Mouse (Mus musculus) bone marrow, adult 2 months (tissue): Measurements from ENCODE around the gene Fbxw11. TPM values are rescaled to one million over a fixed set of nuclear protein-coding genes. Genes with fewer than 3 reads are reported as not detected.

Experiments
- H3K27ac ChIP-seq: fragments of 200-500 bp; 2 replicates; pipeline ENCODE4 v1.5.1; 2012; ENCODE audit warnings: low read depth, mild to moderate bottlenecking, control low read depth, inconsistent platforms, low read length; ENCODE audit not compliant: control insufficient read depth, poor library complexity, insufficient read depth
- H3K4me1 ChIP-seq: fragments of 200-500 bp; 2 replicates; pipeline ENCODE4 v1.6.1; 2011; ENCODE audit warnings: low read length; ENCODE audit not compliant: control insufficient read depth, insufficient read depth
- H3K4me3 ChIP-seq: fragments of 200-500 bp; replicated peaks from 2 replicates; pipeline ENCODE3; 2011; ENCODE audit warnings: mild to moderate bottlenecking, low read depth, low read length, control low read depth; ENCODE audit not compliant: control insufficient read depth
- CTCF ChIP-seq: fragments of 200-500 bp; IDR thresholded peaks from 2 replicates; pipeline ENCODE4 v1.5.1; 2011; ENCODE audit warnings: low read length, control low read depth; ENCODE audit not compliant: control insufficient read depth, insufficient read depth
- POLR2A ChIP-seq: fragments of 200-500 bp; IDR thresholded peaks from 2 replicates; pipeline ENCODE4 v1.6.1; 2011; ENCODE audit warnings: low read depth, mild to moderate bottlenecking, control low read depth, low read length, borderline replicate concordance; ENCODE audit not compliant: control insufficient read depth
- WGBS: fragments of 180-500 bp; shearing (Covaris S2); methylation state at CpG from one replicate; pipeline ENCODE4 v1.1.7; 2018; 5-methylcytosine and 5-hydroxymethylcytosine counted together
- polyA plus RNA-seq: library from polyadenylated mRNA; stranded (reverse); fragments of >200 nt; gene quantifications from 2 replicates; pipeline ENCODE4 v1.2.4, GENCODE M21; 2011; ENCODE audit warnings: low replicate concordance; ENCODE audit not compliant: missing spikeins, insufficient read depth, insufficient read length

Fbxw11 gene
- polyA plus RNA-seq, 1 experiment = 12.8 TPM

DNA sequence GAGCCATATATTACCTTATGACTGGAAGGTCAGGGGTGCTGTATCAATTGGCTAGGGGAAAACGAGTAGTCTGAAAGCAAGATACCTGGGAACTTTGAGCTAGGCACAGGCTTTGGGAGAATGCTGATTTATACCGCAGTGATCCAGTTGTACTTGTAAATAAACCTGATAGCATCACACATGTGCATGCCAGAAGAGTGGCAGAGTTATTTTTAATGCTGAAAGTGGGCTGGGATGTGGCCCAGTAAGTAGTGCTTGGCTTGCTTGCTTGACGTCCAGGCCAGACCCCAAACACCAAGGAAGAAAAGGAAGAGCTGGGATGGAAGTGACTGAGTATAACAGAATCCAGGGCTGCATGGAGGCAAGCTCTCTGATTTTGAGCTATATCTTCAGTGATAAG, 59.0 kb downstream of the Fbxw11 start:
- no peak overlapping the region for H3K4me3 ChIP-seq
- WGBS = 81% methylated on average over 3 of the region's 3 CpGs
- TF ChIP-seq POLR2A (no peak), CTCF (no peak)

DNA sequence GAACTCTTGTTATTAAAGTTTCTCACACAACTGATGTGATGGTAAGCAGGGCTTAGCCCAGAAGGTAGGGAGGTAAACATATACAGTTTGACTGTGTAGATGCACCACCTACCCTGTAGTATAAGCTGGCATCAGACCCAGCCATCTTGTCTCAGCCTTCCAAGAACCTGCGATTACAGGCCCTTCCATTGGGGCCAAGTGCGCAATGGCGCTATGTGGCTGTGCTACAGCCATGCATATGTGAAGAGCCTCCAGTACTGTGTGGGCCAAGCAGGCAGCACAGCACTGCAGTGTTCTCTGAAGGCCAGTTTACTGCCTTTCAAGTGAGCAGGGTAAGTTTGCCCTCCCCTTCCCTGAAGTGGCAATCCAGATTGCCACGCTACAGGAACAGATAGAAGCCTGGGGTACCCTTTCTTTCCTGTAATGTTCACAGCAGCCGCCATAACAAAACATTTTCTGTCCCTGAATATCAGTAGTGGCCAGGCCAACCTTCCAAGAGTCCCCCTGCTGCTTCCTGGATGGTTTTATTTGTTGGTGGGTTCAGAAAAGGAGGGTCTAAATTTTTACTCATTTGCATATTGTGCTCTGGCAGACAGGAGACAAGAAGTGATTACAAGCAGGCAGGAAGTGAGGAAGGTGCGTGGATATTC, 61.8 kb downstream of the Fbxw11 start:
- no peaks in the 10 kb centered on the region; the same call in 1 of the 2 replicates for H3K4me1 ChIP-seq
- 82% methylated on average over 6 of the region's 6 CpGs for WGBS
- TF ChIP-seq CTCF (no peak), POLR2A (no peak)
- no peak overlapping the region for H3K27ac ChIP-seq
- H3K4me3 ChIP-seq = no peak overlapping the region

More for the DNA sequence above, 59.0 kb downstream of the Fbxw11 start:
- peaks cover 2% of the 10 kb centered on the region; the same call in 1 of the 2 replicates for H3K4me1 ChIP-seq
- H3K27ac ChIP-seq = no peak overlapping the region

DNA sequence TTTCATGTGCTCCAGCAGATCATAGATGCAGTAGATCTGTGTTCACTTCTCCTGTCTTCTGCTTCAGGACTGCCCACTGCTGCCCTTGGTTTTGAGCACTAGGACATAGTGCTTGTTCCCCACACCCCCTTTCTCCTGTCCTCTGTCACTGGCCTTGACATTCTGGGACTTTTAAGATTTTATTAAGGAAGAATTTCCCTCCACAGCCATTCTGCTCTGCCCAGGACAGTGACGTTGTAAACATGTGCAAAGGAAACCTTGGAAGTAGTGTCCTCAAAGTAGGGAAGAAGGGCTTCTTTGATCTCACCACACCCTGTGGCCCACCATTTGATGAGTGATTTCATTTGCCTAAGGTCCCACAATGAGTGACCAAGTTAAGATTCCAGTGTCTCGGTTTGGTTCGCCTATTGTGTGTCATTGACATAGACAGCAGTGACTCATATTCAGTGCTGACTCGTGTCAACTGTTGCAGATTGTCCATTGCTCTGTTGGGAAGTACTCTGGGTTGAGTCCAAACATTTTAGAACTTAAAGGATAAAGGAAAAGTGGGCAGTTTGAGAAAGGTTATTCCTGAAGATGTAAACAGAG, 64.0 kb downstream of the Fbxw11 start:
- H3K4me3 ChIP-seq = no peak overlapping the region

DNA sequence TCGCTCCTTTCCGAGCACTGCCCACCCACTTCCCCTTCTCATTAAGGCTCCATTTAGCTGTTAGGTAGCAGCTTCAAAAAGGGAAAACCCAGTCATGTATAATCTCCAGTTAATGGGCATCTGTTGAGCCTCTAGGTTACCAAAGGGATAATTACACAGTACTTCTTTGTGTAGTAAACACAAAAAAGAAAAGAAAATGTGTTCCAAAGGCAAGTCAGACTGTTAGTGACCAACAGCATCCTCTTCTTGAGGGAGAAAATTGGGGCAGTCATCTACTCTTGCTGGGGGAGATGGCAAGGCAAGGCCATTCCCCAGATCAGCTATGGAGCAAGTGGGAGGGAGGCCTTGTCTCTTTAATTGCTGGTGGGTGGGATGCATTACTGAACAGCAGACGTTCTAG, 65.0 kb downstream of the Fbxw11 start:
- H3K4me1 ChIP-seq = no peaks in the 10 kb centered on the region
- no peak overlapping the region for H3K27ac ChIP-seq
- no peak overlapping the region for H3K4me3 ChIP-seq
- WGBS = 50% methylated on average over 3 of the region's 3 CpGs
- no peak for TF ChIP-seq POLR2A
- no peak for TF ChIP-seq CTCF

More for the DNA sequence above, 64.0 kb downstream of the Fbxw11 start:
- H3K27ac ChIP-seq = no peak overlapping the region
- TF ChIP-seq POLR2A (no peak), CTCF (no peak)
- WGBS = 75% methylated on average over 4 of the region's 4 CpGs
- no peaks in the 10 kb centered on the region for H3K4me1 ChIP-seq

DNA sequence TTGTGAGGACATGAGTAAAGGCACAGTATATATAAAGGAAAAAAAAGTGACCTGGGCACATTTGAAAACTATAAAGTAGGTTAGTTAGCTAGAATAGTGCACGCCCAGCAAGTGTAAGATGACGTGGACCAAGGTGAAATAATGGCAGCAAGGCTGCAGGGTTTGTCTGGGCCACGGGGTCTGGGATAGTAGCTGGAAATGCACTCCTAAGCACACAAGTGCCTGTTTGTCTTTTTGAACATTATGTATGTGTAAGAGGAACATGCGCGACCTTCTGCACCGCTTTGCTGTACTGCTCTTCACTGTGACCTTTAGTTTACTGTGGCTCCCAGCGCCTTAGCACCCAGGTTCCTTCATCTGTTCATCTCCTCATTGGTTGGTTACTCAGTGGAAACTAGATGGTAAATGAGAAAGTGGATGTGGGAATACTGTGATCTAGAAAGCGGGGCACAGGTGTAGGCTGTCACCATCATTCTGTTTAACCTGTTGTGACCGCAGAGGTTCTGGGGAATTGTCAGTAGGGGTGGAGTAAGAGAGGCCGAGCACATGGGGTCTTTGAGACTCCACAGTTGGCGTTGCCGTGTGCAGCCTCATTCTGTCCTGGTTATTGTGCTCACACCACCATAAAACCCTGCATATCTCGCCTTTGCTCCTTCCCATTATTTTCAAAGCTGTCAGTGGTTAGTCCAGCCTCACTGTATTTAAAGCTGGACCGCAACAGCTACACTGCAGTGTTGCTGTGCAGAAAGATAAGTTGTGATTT, 66.4 kb downstream of the Fbxw11 start:
- no peak for TF ChIP-seq POLR2A
- no peak for TF ChIP-seq CTCF
- Histone ChIP-seq H3K4me3 (no peak overlapping the region), H3K4me1 (no peaks in the 10 kb centered on the region), H3K27ac (no peak overlapping the region)
- WGBS = 86% methylated on average over 14 of the region's 14 CpGs

DNA sequence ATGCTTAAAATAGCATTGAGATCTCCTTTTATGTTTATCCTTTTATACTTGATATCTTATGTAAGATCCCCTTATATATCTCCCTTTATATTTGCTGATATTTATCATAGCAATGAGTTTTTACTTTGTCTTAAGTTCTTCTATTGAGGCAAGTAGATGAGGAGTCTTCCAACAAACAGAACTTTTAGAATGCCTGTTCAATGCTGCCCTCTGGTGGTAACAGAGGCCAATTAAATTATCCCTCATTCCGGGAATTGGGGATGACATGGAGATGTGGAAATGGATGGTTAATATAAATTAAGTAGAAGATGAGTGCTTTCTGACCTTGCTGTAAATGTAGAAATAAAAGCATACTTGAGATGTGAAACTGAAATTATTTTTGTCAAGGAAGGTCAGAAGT, 67.0 kb downstream of the Fbxw11 start:
- Histone ChIP-seq H3K4me3 (no peak overlapping the region), H3K27ac (no peak overlapping the region), H3K4me1 (no peaks in the 10 kb centered on the region)
- TF ChIP-seq CTCF (no peak), POLR2A (no peak)
- 17% methylated on average over 1 of the region's 1 CpGs for WGBS

DNA sequence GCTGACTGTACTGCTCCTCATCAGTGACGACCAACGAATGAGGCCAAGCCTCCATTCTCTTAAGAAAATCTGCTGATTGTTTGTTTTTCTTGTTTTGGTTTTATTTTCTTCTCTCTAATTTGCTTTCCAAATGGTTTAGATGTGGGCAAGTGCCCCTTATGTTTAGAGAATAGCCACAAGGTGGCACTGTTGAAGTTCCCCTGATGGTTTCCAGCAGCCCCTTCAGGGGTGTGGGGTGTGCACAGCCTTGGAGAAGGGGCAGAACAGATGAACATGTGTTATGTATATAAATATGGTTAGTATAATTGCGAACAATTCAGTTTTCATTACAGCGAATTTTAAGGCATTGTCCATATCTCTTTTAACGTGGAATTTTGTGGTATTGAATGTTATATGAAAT, 71.7 kb downstream of the Fbxw11 start:
- 79% methylated on average over 5 of the region's 5 CpGs for WGBS
- TF ChIP-seq POLR2A (no peak), CTCF (peak; percentile 26; the same call in 1 of the 2 replicates)
- H3K4me1 ChIP-seq = no peaks in the 10 kb centered on the region; the same call in 1 of the 2 replicates
- H3K27ac ChIP-seq = no peak overlapping the region
- no peak overlapping the region for H3K4me3 ChIP-seq

DNA sequence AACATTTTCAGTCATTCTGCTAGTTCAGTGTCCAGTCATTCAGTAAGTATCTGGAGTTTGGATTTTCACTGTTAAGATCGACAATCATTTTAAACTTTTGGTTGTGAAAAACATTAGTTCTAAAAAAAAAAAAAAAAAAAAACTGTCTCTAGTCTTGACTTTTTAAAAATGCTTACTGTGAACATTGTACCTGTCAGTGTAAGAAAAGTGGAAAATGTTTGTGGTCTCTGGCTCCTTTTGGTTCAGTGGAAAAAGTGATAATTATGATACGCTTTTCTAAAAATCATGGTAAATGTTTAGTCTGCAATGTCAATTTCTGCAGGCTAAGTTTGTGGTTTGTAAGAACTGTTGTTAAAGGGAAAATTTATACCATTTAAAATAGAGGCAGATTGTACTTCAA, 72.4 kb downstream of the Fbxw11 start:
- Histone ChIP-seq H3K4me3 (no peak overlapping the region), H3K4me1 (no peaks in the 10 kb centered on the region; the same call in 1 of the 2 replicates), H3K27ac (no peak overlapping the region)
- TF ChIP-seq CTCF = no peak
- TF ChIP-seq POLR2A = no peak
- WGBS = 91% methylated on average over 2 of the region's 2 CpGs
